Mouse (Mus musculus) neural tube, embryonic 11.5 days (tissue): ENCODE measurements around the gene Nectin4. TPM values are rescaled to one million over a fixed set of nuclear protein-coding genes. Genes with fewer than 3 reads are reported as not detected.
"Not testable (repeated sequence)": the region's sequence is repeated elsewhere in the genome, so short reads cannot be mapped to it uniquely, and the experiment has no call there.

Experiments used
- ATAC-seq: fragments of 200-750 bp; cut with Nextera tagmentation; 2 replicates; pipeline ENCODE4 v1.8.0; 2017; ENCODE audit warnings: moderate number of reproducible peaks, mild to moderate bottlenecking, moderate TSS enrichment, moderate library complexity; ENCODE audit not compliant: insufficient read depth, low FRiP score, low TSS enrichment
- DNase-seq: peaks from one replicate; pipeline ENCODE4 v3.0.0-alpha.2; 2015; ENCODE audit warnings: low spot score
- H3K27ac ChIP-seq: fragments of 300-500 bp; sonication (generic); 2 replicates; pipeline ENCODE4 v1.5.1; 2014; ENCODE audit warnings: low read depth, mild to moderate bottlenecking, low read length
- H3K27me3 ChIP-seq: fragments of 300-500 bp; sonication (generic); 2 replicates; pipeline ENCODE4 v1.6.1; 2014; ENCODE audit warnings: mild to moderate bottlenecking, low read length, mixed read lengths; ENCODE audit not compliant: control insufficient read depth, insufficient read depth
- H3K36me3 ChIP-seq: fragments of 300-500 bp; sonication (generic); 2 replicates; pipeline ENCODE4 v1.6.1; 2014; ENCODE audit warnings: mild to moderate bottlenecking, low read length, moderate library complexity, mixed read lengths; ENCODE audit not compliant: control insufficient read depth, insufficient read depth
- H3K4me1 ChIP-seq: fragments of 300-500 bp; sonication (generic); 2 replicates; pipeline ENCODE4 v1.6.1; 2014; ENCODE audit warnings: low read length, mixed read lengths; ENCODE audit not compliant: control insufficient read depth, insufficient read depth
- H3K4me2 ChIP-seq: fragments of 300-500 bp; sonication (generic); 2 replicates; pipeline ENCODE4 v1.6.1; 2014; ENCODE audit warnings: low read depth, mild to moderate bottlenecking, moderate library complexity
- H3K4me3 ChIP-seq: fragments of 300-500 bp; sonication (generic); 2 replicates; pipeline ENCODE4 v1.5.1; 2014; ENCODE audit warnings: low read depth, low read length
- H3K9ac ChIP-seq: fragments of 300-500 bp; sonication (generic); 2 replicates; pipeline ENCODE4 v1.6.1; 2014; ENCODE audit warnings: mild to moderate bottlenecking, low read length
- H3K9me3 ChIP-seq: fragments of 300-500 bp; sonication (generic); 2 replicates; pipeline ENCODE4 v1.6.1; 2016; ENCODE audit warnings: low read length; ENCODE audit not compliant: control insufficient read depth
- WGBS: fragments of 180-500 bp; shearing (Covaris S2); extraction: QIAGEN DNeasy Blood & Tissue Kit; methylation state at CpG from one replicate; pipeline ENCODE4 v1.1.7; 2014; 5-methylcytosine and 5-hydroxymethylcytosine counted together
- polyA plus RNA-seq: library from polyadenylated mRNA; unstranded; fragments of >200 nt; fragmentation: Nextera tagmentation; extraction: Ambion mirVana; gene quantifications from 2 replicates; pipeline ENCODE4 v1.2.1, GENCODE M21; 2014

Nectin4 gene
- 1.1 and 1.7 TPM in 2 replicates for polyA plus RNA-seq

- H3K4me1 ChIP-seq, result no peaks in the 10 kb centered on the region
- no peaks in the 10 kb centered on the region for H3K27me3 ChIP-seq
- H3K4me2 ChIP-seq, result no peak within 1 kb of the TSS
- no peaks in the 10 kb centered on the region for H3K36me3 ChIP-seq
- no peak for ATAC-seq
- H3K4me3 ChIP-seq, result no peak within 1 kb of the TSS
- no peak for DNase-seq
- no peak within 1 kb of the TSS for H3K27ac ChIP-seq
- WGBS, result 49% methylated on average over 20 of the region's 20 CpGs
- H3K9me3 ChIP-seq, result no peaks in the 10 kb centered on the region
- H3K9ac ChIP-seq, result no peak within 1 kb of the TSS
These were observed at the start of gene Nectin4 for GRCm38 (mm10) chr1:171369845-171370556. Gene Nectin4, plus strand, starts transcription at chr1:171370099.

- no peak for ATAC-seq
- Histone ChIP-seq H3K27me3 (no peaks in the 10 kb centered on the region), H3K9ac (no peak overlapping the region), H3K9me3 (no peaks in the 10 kb centered on the region), H3K4me1 (no peaks in the 10 kb centered on the region), H3K4me2 (no peak overlapping the region), H3K4me3 (no peak overlapping the region), H3K27ac (no peak overlapping the region), H3K36me3 (no peaks in the 10 kb centered on the region)
- no peak for DNase-seq
- WGBS, result 15% methylated on average over 5 of the region's 5 CpGs
These were observed 49.7 kb upstream of the Nectin4 start for GRCm38 (mm10) chr1:171320151-171320550.

GRCm38 (mm10) chr1:171321415-171321814 is 48.5 kb upstream of the Nectin4 start:
- Histone ChIP-seq H3K4me3 (no peak overlapping the region), H3K27me3 (no peaks in the 10 kb centered on the region), H3K4me2 (no peak overlapping the region), H3K27ac (no peak overlapping the region), H3K9ac (no peak overlapping the region), H3K36me3 (no peaks in the 10 kb centered on the region), H3K4me1 (no peaks in the 10 kb centered on the region), H3K9me3 (no peaks in the 10 kb centered on the region)
- ATAC-seq (no peak), DNase-seq (peak; percentile 18)

GRCm38 (mm10) chr1:171322012-171322411 is 47.9 kb upstream of the Nectin4 start:
- Histone ChIP-seq H3K27me3 (no peaks in the 10 kb centered on the region), H3K4me2 (no peak overlapping the region), H3K36me3 (no peaks in the 10 kb centered on the region), H3K27ac (no peak overlapping the region), H3K9ac (no peak overlapping the region), H3K4me1 (no peaks in the 10 kb centered on the region), H3K9me3 (no peaks in the 10 kb centered on the region), H3K4me3 (no peak overlapping the region)
- DNase-seq (no peak), ATAC-seq (peak; percentile 41; the same call in 1 of the 2 replicates)
- WGBS, result 91% methylated on average over 1 of the region's 1 CpGs

- DNase-seq, result no peak
These were observed 44.3 kb upstream of the Nectin4 start for GRCm38 (mm10) chr1:171325571-171325970.

GRCm38 (mm10) chr1:171326588-171326987 is 43.3 kb upstream of the Nectin4 start:
- ATAC-seq, H3K4me3 ChIP-seq, H3K27ac ChIP-seq, H3K9ac ChIP-seq, H3K36me3 ChIP-seq, H3K4me2 ChIP-seq, H3K9me3 ChIP-seq, DNase-seq, H3K27me3 ChIP-seq: not testable (repeated sequence)
- 87% methylated on average over 4 of the region's 4 CpGs for WGBS
- H3K4me1 ChIP-seq, result peaks cover 10% of the 10 kb centered on the region

More at GRCm38 (mm10) chr1:171325571-171325970, 44.3 kb upstream of the Nectin4 start:
- H3K27ac ChIP-seq, result no peak overlapping the region
- no peaks in the 10 kb centered on the region for H3K27me3 ChIP-seq
- no peak overlapping the region for H3K4me3 ChIP-seq
- 85% methylated on average over 2 of the region's 2 CpGs for WGBS
- H3K4me2 ChIP-seq, result no peak overlapping the region
- H3K4me1 ChIP-seq, result peaks cover 7% of the 10 kb centered on the region
- H3K9me3 ChIP-seq, result no peaks in the 10 kb centered on the region
- no peak overlapping the region for H3K9ac ChIP-seq
- no peak for ATAC-seq
- no peaks in the 10 kb centered on the region for H3K36me3 ChIP-seq

- ATAC-seq (no peak), DNase-seq (peak; percentile 41)
- Histone ChIP-seq H3K36me3 (no peaks in the 10 kb centered on the region), H3K4me2 (peak overlapping the region; percentile 83), H3K27me3 (no peaks in the 10 kb centered on the region), H3K9ac (peak overlapping the region; percentile 92), H3K4me3 (peak overlapping the region; percentile 75), H3K4me1 (peaks cover 10% of the 10 kb centered on the region), H3K9me3 (no peaks in the 10 kb centered on the region), H3K27ac (peak overlapping the region; percentile 96; the same call in 1 of the 2 replicates)
- WGBS, result 44% methylated on average over 9 of the region's 9 CpGs
These were observed 41.7 kb upstream of the Nectin4 start for GRCm38 (mm10) chr1:171328244-171328643.

- Histone ChIP-seq H3K36me3 (no peaks in the 10 kb centered on the region), H3K4me1 (peaks cover 10% of the 10 kb centered on the region), H3K9ac (peak within 1 kb of the TSS; percentile 92), H3K27me3 (no peaks in the 10 kb centered on the region), H3K9me3 (no peaks in the 10 kb centered on the region), H3K4me2 (peak within 1 kb of the TSS; percentile 83), H3K27ac (peak within 1 kb of the TSS; percentile 96), H3K4me3 (peak within 1 kb of the TSS; percentile 75)
- WGBS, result under 1% methylated on average over 46 of the region's 48 CpGs
- ATAC-seq (peak; percentile 93), DNase-seq (peak; percentile 92)
These were observed 41.0 kb upstream of the Nectin4 start, which contains the start of gene Dedd for GRCm38 (mm10) chr1:171328839-171329432. Gene Dedd, plus strand, starts transcription at chr1:171329145.
